In genomic region chr4:98628286-98628685, GRCm38 (mm10) we compare ENCODE assay signal across 18 mouse cellular contexts.
A peak's percentile ranks its signal among the peaks of the same experiment; 100 is the strongest.
DNase-seq lines count a peak whose midpoint lies in the region; ATAC-seq lines count a peak whose summit lies in the region.
"Had no signal": no experiment of that assay in that cellular context is flagged by ENCODE, and none has a peak within 500 bp of the region (broad histone marks: within the 10 kb centered on the region; RNA-seq: fewer than 3 reads in every experiment).

No protein-coding gene starts in this region.

- no peaks in the 10 kb centered on the region for H3K4me1 ChIP-seq in liver, embryonic 16.5 days (ENCODE audit: control insufficient read depth, low read depth, low read length)
- no peaks in the 10 kb centered on the region for H3K4me1 ChIP-seq in liver, embryonic 12.5 days
- H3K4me1 ChIP-seq: hindbrain, embryonic 15.5 days had no signal

- H3K27me3 ChIP-seq in liver, embryonic 16.5 days (ENCODE audit: control insufficient read depth, insufficient read depth, low read depth, low read length) = no peaks in the 10 kb centered on the region
- H3K27me3 ChIP-seq in liver, embryonic 12.5 days (replicated peaks) = no peaks in the 10 kb centered on the region
- H3K27me3 ChIP-seq: embryonic facial prominence, embryonic 13.5 days; forebrain, embryonic 12.5 days; heart, embryonic 15.5 days; hindbrain, embryonic 15.5 days had no signal

- no peaks in the 10 kb centered on the region for H3K9me3 ChIP-seq in liver, embryonic 16.5 days (replicated peaks; ENCODE audit: control insufficient read depth, low read length)
- H3K9me3 ChIP-seq in liver, embryonic 12.5 days (replicated peaks) = no peaks in the 10 kb centered on the region
- H3K9me3 ChIP-seq: embryonic facial prominence, embryonic 13.5 days; forebrain, embryonic 12.5 days; heart, embryonic 15.5 days; hindbrain, embryonic 10.5 days; hindbrain, embryonic 15.5 days had no signal

- no peak overlapping the region for H3K27ac ChIP-seq in liver, embryonic 16.5 days (ENCODE audit: low read length)
- no peak overlapping the region for H3K27ac ChIP-seq in liver, embryonic 12.5 days
- H3K27ac ChIP-seq: embryonic facial prominence, embryonic 13.5 days; forebrain, embryonic 12.5 days; heart, embryonic 15.5 days; hindbrain, embryonic 10.5 days; hindbrain, embryonic 15.5 days had no signal

- H3K36me3 ChIP-seq in liver, embryonic 16.5 days (ENCODE audit: control insufficient read depth, insufficient read depth) = no peaks in the 10 kb centered on the region
- H3K36me3 ChIP-seq in liver, embryonic 12.5 days = no peaks in the 10 kb centered on the region
- H3K36me3 ChIP-seq: embryonic facial prominence, embryonic 13.5 days; forebrain, embryonic 12.5 days; heart, embryonic 15.5 days; hindbrain, embryonic 10.5 days; hindbrain, embryonic 15.5 days had no signal

- 63% methylated on average over 6 of the region's 6 CpGs for WGBS in liver, embryonic 16.5 days (ENCODE audit: insufficient replicate concordance)
- WGBS in liver, embryonic 12.5 days (ENCODE audit: insufficient replicate concordance) = 69% methylated on average over 6 of the region's 6 CpGs
- 65% methylated on average over 6 of the region's 6 CpGs for WGBS in large intestine, adult 2 months

- peak; percentile 25 for DNase-seq in gastrocnemius, adult 18-20 months (ENCODE audit: low spot score)
- DNase-seq in gastrocnemius, adult 8-10 months (ENCODE audit: low spot score in 2 of 2) = no peak
- peak; percentile 27 for DNase-seq in large intestine, adult 2 months (ENCODE audit: low read depth, low spot score)
- no peak for DNase-seq in B cell, adult 2 months
- DNase-seq: adrenal gland, adult 2 months; adrenal gland, postnatal 25 days; cerebellum, adult 8-10 months; gastrocnemius, postnatal 25 days; heart, postnatal 14 days had no signal

- no peak overlapping the region for H3K9ac ChIP-seq in liver, embryonic 16.5 days (ENCODE audit: low read depth, low read length)
- no peak overlapping the region for H3K9ac ChIP-seq in liver, embryonic 12.5 days
- H3K9ac ChIP-seq: embryonic facial prominence, embryonic 13.5 days; forebrain, embryonic 12.5 days; heart, embryonic 15.5 days; hindbrain, embryonic 15.5 days had no signal

- no peak overlapping the region for H3K4me3 ChIP-seq in liver, embryonic 16.5 days (ENCODE audit: low read depth, low read length)
- H3K4me3 ChIP-seq in liver, embryonic 12.5 days = no peak overlapping the region
- H3K4me3 ChIP-seq: embryonic facial prominence, embryonic 13.5 days; forebrain, embryonic 12.5 days; heart, embryonic 15.5 days; hindbrain, embryonic 10.5 days; hindbrain, embryonic 15.5 days had no signal

- H3K4me2 ChIP-seq in liver, embryonic 16.5 days (ENCODE audit: low read depth, low read length) = no peak overlapping the region
- H3K4me2 ChIP-seq in liver, embryonic 12.5 days = no peak overlapping the region
- H3K4me2 ChIP-seq: embryonic facial prominence, embryonic 13.5 days; forebrain, embryonic 12.5 days; heart, embryonic 15.5 days; hindbrain, embryonic 15.5 days had no signal

- ATAC-seq in liver, embryonic 16.5 days (ENCODE audit: low read depth) = peak; percentile 24; the same call in 1 of the 2 replicates
- no peak for ATAC-seq in liver, embryonic 12.5 days
- ATAC-seq: forebrain, embryonic 16.5 days; intestine, embryonic 16.5 days had no signal

Comparison
In these comparisons a context has a peak if more than half of its experiments do, and no peak if none do; other contexts are left out.
1. DNase-seq: peak in gastrocnemius, adult 18-20 months (single experiment) and large intestine, adult 2 months (single experiment); none in gastrocnemius, adult 8-10 months (0 of 2) and B cell, adult 2 months (0 of 2).